Mouse (Mus musculus): ENCODE data around the gene Ddx5. TPM values are rescaled to one million over a fixed set of nuclear protein-coding genes. Genes with fewer than 3 reads are reported as not detected.
"Not testable (repeated sequence)": the region's sequence is repeated elsewhere in the genome, so short reads cannot be mapped to it uniquely, and the experiment has no call there.

Ddx5 gene
- polyA plus RNA-seq, 1 experiment = 642 TPM

- H3K27ac ChIP-seq (ENCODE audit: control insufficient read depth, insufficient read depth, low read depth, low read length) = no peak overlapping the region
- no peaks in the 10 kb centered on the region for H3K36me3 ChIP-seq (ENCODE audit: control insufficient read depth, insufficient read depth, low read length)
- H3K4me1 ChIP-seq (ENCODE audit: control insufficient read depth, insufficient read depth, low read length) = no peaks in the 10 kb centered on the region
- no peak for TF ChIP-seq CTCF (IDR thresholded peaks at IDR 0.05; ENCODE audit: control insufficient read depth, insufficient read depth, insufficient replicate concordance, low read depth, low read length)
- TF ChIP-seq POLR2A (IDR thresholded peaks at IDR 0.05; ENCODE audit: control insufficient read depth, low read depth, low read length) = no peak
- H3K4me3 ChIP-seq (ENCODE audit: control insufficient read depth, low read depth, low read length) = no peak overlapping the region
- H3K27me3 ChIP-seq (ENCODE audit: control insufficient read depth, insufficient read depth, low read length) = no peaks in the 10 kb centered on the region
Measured at GRCm38 (mm10) chr11:106744949-106745348, 44.0 kb downstream of the Ddx5 start.

- H3K27me3 ChIP-seq (ENCODE audit: control insufficient read depth, insufficient read depth, low read length) = no peaks in the 10 kb centered on the region
- TF ChIP-seq POLR2A (IDR thresholded peaks at IDR 0.05; ENCODE audit: control insufficient read depth, low read depth, low read length) (no peak), CTCF (IDR thresholded peaks at IDR 0.05; ENCODE audit: control insufficient read depth, insufficient read depth, insufficient replicate concordance, low read depth, low read length) (no peak)
Measured at GRCm38 (mm10) chr11:106742388-106742841, 46.6 kb downstream of the Ddx5 start.

GRCm38 (mm10) chr11:106741826-106742225 is 47.2 kb downstream of the Ddx5 start:
- H3K36me3 ChIP-seq (ENCODE audit: control insufficient read depth, insufficient read depth, low read length) = no peaks in the 10 kb centered on the region
- no peak overlapping the region for H3K4me3 ChIP-seq (ENCODE audit: control insufficient read depth, low read depth, low read length)
- no peak overlapping the region for H3K27ac ChIP-seq (ENCODE audit: control insufficient read depth, insufficient read depth, low read depth, low read length)
- no peak for TF ChIP-seq CTCF (IDR thresholded peaks at IDR 0.05; ENCODE audit: control insufficient read depth, insufficient read depth, insufficient replicate concordance, low read depth, low read length)
- no peak for TF ChIP-seq POLR2A (IDR thresholded peaks at IDR 0.05; ENCODE audit: control insufficient read depth, low read depth, low read length)
- no peaks in the 10 kb centered on the region for H3K4me1 ChIP-seq (ENCODE audit: control insufficient read depth, insufficient read depth, low read length)
- no peaks in the 10 kb centered on the region for H3K27me3 ChIP-seq (ENCODE audit: control insufficient read depth, insufficient read depth, low read length)

More at GRCm38 (mm10) chr11:106742388-106742841, 46.6 kb downstream of the Ddx5 start:
- H3K27ac ChIP-seq (ENCODE audit: control insufficient read depth, insufficient read depth, low read depth, low read length) = no peak overlapping the region
- H3K4me1 ChIP-seq (ENCODE audit: control insufficient read depth, insufficient read depth, low read length) = no peaks in the 10 kb centered on the region
- no peaks in the 10 kb centered on the region for H3K36me3 ChIP-seq (ENCODE audit: control insufficient read depth, insufficient read depth, low read length)
- no peak overlapping the region for H3K4me3 ChIP-seq (ENCODE audit: control insufficient read depth, low read depth, low read length)

DNA sequence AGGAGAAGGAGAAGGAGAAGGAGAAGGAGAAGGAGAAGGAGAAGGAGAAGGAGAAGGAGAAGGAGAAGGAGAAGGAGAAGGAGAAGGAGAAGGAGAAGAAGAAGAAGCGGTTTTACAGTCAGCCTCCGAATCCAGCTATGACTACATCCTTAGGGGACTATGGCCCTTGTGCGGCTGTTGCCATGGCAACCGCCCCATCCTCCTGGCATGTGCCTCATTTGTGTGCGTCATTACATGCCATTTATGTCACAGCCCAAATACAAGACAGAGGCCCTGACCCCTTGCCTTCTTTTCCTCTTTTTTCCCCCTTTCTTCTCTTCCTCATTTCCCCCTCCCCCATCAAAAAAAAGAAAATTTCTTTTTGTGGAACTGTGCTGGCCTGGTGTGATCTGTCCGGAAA is 47.8 kb downstream of the Ddx5 start:
- Histone ChIP-seq H3K27ac (ENCODE audit: control insufficient read depth, insufficient read depth, low read depth, low read length) (no peak overlapping the region), H3K27me3 (ENCODE audit: control insufficient read depth, insufficient read depth, low read length) (no peaks in the 10 kb centered on the region), H3K4me3 (ENCODE audit: control insufficient read depth, low read depth, low read length) (no peak overlapping the region), H3K36me3 (ENCODE audit: control insufficient read depth, insufficient read depth, low read length) (no peaks in the 10 kb centered on the region), H3K4me1 (ENCODE audit: control insufficient read depth, insufficient read depth, low read length) (no peaks in the 10 kb centered on the region)
- no peak for TF ChIP-seq CTCF (IDR thresholded peaks at IDR 0.05; ENCODE audit: control insufficient read depth, insufficient read depth, insufficient replicate concordance, low read depth, low read length)
- no peak for TF ChIP-seq POLR2A (IDR thresholded peaks at IDR 0.05; ENCODE audit: control insufficient read depth, low read depth, low read length)

DNA sequence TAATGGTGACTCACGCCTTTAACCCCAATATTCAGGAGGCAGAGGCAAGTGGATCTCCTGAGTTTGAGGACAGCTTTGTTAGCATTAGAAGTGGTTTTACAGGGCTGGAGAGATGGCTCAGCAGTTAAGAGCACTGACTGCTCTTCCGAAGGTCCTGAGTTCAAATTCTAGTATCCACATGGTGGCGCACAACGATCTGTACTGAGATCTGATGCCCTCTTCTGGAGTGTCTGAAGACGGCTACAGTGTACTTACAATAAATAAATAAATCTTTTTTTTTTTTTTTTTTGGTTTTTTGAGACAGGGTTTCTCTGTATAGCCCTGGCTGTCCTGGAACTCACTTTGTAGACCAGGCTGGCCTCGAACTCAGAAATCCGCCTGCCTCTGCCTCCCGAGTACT is 48.3 kb downstream of the Ddx5 start:
- H3K4me3 ChIP-seq (ENCODE audit: control insufficient read depth, low read depth, low read length); H3K4me1 ChIP-seq (ENCODE audit: control insufficient read depth, insufficient read depth, low read length); H3K27me3 ChIP-seq (ENCODE audit: control insufficient read depth, insufficient read depth, low read length); H3K36me3 ChIP-seq (ENCODE audit: control insufficient read depth, insufficient read depth, low read length); H3K27ac ChIP-seq (ENCODE audit: control insufficient read depth, insufficient read depth, low read depth, low read length): not testable (repeated sequence)

DNA sequence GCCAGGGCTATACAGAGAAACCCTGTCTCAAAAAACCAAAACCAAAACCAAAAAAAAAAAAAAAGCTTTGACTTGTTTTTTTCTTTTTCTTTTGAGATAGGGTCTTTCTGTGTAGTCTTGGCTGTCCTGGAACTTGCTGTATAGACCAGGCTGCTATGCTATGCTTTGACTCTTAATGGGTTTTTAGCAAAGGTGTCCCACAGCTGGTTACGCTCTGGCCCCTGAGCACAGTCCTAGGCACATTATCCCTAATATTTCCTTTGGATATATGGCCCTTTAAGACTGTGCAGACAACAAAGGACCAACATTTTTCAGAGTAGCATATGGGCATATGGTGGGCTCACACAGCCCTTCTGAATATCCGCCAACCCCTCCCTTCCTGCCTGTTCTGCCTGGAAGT is 49.9 kb downstream of the Ddx5 start:
- no peaks in the 10 kb centered on the region for H3K4me1 ChIP-seq (ENCODE audit: control insufficient read depth, insufficient read depth, low read length)
- no peaks in the 10 kb centered on the region for H3K27me3 ChIP-seq (ENCODE audit: control insufficient read depth, insufficient read depth, low read length)
- no peak overlapping the region for H3K27ac ChIP-seq (ENCODE audit: control insufficient read depth, insufficient read depth, low read depth, low read length)
- TF ChIP-seq POLR2A (IDR thresholded peaks at IDR 0.05; ENCODE audit: control insufficient read depth, low read depth, low read length) = no peak
- TF ChIP-seq CTCF (IDR thresholded peaks at IDR 0.05; ENCODE audit: control insufficient read depth, insufficient read depth, insufficient replicate concordance, low read depth, low read length) = no peak
- H3K4me3 ChIP-seq (ENCODE audit: control insufficient read depth, low read depth, low read length) = no peak overlapping the region
- no peaks in the 10 kb centered on the region for H3K36me3 ChIP-seq (ENCODE audit: control insufficient read depth, insufficient read depth, low read length)

- Histone ChIP-seq H3K27ac (ENCODE audit: control insufficient read depth, insufficient read depth, low read depth, low read length) (no peak overlapping the region), H3K36me3 (ENCODE audit: control insufficient read depth, insufficient read depth, low read length) (no peaks in the 10 kb centered on the region), H3K27me3 (ENCODE audit: control insufficient read depth, insufficient read depth, low read length) (no peaks in the 10 kb centered on the region), H3K4me1 (ENCODE audit: control insufficient read depth, insufficient read depth, low read length) (no peaks in the 10 kb centered on the region), H3K4me3 (ENCODE audit: control insufficient read depth, low read depth, low read length) (no peak overlapping the region)
- TF ChIP-seq POLR2A (IDR thresholded peaks at IDR 0.05; ENCODE audit: control insufficient read depth, low read depth, low read length) (no peak), CTCF (IDR thresholded peaks at IDR 0.05; ENCODE audit: control insufficient read depth, insufficient read depth, insufficient replicate concordance, low read depth, low read length) (no peak)
Measured at GRCm38 (mm10) chr11:106737178-106737621, 51.8 kb downstream of the Ddx5 start.

GRCm38 (mm10) chr11:106736614-106737013 is 52.4 kb downstream of the Ddx5 start:
- Histone ChIP-seq H3K27ac (ENCODE audit: control insufficient read depth, insufficient read depth, low read depth, low read length) (no peak overlapping the region), H3K27me3 (ENCODE audit: control insufficient read depth, insufficient read depth, low read length) (no peaks in the 10 kb centered on the region), H3K4me3 (ENCODE audit: control insufficient read depth, low read depth, low read length) (no peak overlapping the region), H3K36me3 (ENCODE audit: control insufficient read depth, insufficient read depth, low read length) (no peaks in the 10 kb centered on the region), H3K4me1 (ENCODE audit: control insufficient read depth, insufficient read depth, low read length) (no peaks in the 10 kb centered on the region)
- TF ChIP-seq CTCF (IDR thresholded peaks at IDR 0.05; ENCODE audit: control insufficient read depth, insufficient read depth, insufficient replicate concordance, low read depth, low read length) (no peak), POLR2A (IDR thresholded peaks at IDR 0.05; ENCODE audit: control insufficient read depth, low read depth, low read length) (no peak)

Measured in testis, adult 2 months (tissue).